Mouse (Mus musculus) CH12.LX (cell line): ENCODE measurements around the gene Gm17542. TPM values are rescaled to one million over a fixed set of nuclear protein-coding genes. Genes with fewer than 3 reads are reported as not detected.

ENCODE experiments used
- DNase-seq: peaks from one replicate; pipeline ENCODE4 v3.0.0-alpha.2; 2013; ENCODE audit errors: extremely low read depth
- H3K27ac ChIP-seq: 2 replicates; pipeline ENCODE4 v1.5.1; 2012; ENCODE audit warnings: low read depth, mild to moderate bottlenecking, control low read depth, moderate library complexity; ENCODE audit not compliant: insufficient read depth
- H3K27me3 ChIP-seq: replicated peaks from 2 replicates; pipeline ENCODE3; 2012; ENCODE audit warnings: inconsistent platforms
- H3K36me3 ChIP-seq, 2 experiments: replicated peaks in 1 of 2; 2 replicates each; pipeline versions ENCODE3 to v1.6.1; 2012; ENCODE audit warnings: inconsistent platforms in 1 of 2, low read length in 1 of 2, mild to moderate bottlenecking in 1 of 2, mixed read lengths in 1 of 2, moderate library complexity in 1 of 2; ENCODE audit not compliant: control insufficient read depth in 1 of 2, insufficient read depth in 1 of 2
- H3K4me1 ChIP-seq, 2 experiments: 2 replicates each; pipeline ENCODE4 v1.6.1; 2012; ENCODE audit warnings: inconsistent platforms in 1 of 2, moderate library complexity in 1 of 2; ENCODE audit not compliant: insufficient read depth in 2 of 2, control insufficient read depth in 1 of 2
- H3K4me2 ChIP-seq: 2 replicates; pipeline ENCODE4 v1.6.1; 2012; ENCODE audit warnings: low read depth, mild to moderate bottlenecking, control low read depth; ENCODE audit not compliant: poor library complexity, insufficient read depth, severe bottlenecking
- H3K4me3 ChIP-seq, 3 experiments: fragments of 150-350 bp in 1 of 3; sonication (generic) in 1 of 3; replicated peaks in 1 of 3; 2 replicates each; pipeline versions ENCODE3 to v1.5.1; 2011 to 2012; ENCODE audit warnings: low read depth in 2 of 3, low read length in 2 of 3, mild to moderate bottlenecking in 2 of 3, moderate library complexity in 2 of 3, control low read depth in 1 of 3, improper control_type of control experiment in 1 of 3, inconsistent platforms in 1 of 3, mixed read lengths in 1 of 3; ENCODE audit not compliant: poor library complexity in 1 of 3
- H3K79me2 ChIP-seq: replicated peaks from 2 replicates; pipeline ENCODE4 v1.6.1; 2012; ENCODE audit warnings: mild to moderate bottlenecking, moderate library complexity; ENCODE audit not compliant: control insufficient read depth, poor library complexity, insufficient read depth, severe bottlenecking; ENCODE audit errors: extremely low read depth
- H3K9ac ChIP-seq: 2 replicates; pipeline ENCODE4 v1.6.1; 2012; ENCODE audit warnings: low read depth, mild to moderate bottlenecking, control low read depth, moderate library complexity; ENCODE audit not compliant: insufficient read depth
- H3K9me3 ChIP-seq: replicated peaks from 2 replicates; pipeline ENCODE3; 2012; ENCODE audit warnings: low read length, inconsistent platforms, mixed read lengths
- CTCF ChIP-seq, 2 experiments: IDR thresholded peaks in 1 of 2; conservative IDR thresholded peaks in 1 of 2; 2 replicates each; pipeline ENCODE4 v1.5.1; 2011 to 2012; ENCODE audit warnings: low read depth in 2 of 2, low read length in 2 of 2, improper control_type of control experiment in 1 of 2, inconsistent platforms in 1 of 2, mild to moderate bottlenecking in 1 of 2, moderate library complexity in 1 of 2
- E2F4 ChIP-seq: IDR thresholded peaks from 2 replicates; pipeline ENCODE4 v1.6.1; 2011; ENCODE audit warnings: low read depth, low read length, improper control_type of control experiment; ENCODE audit not compliant: insufficient replicate concordance
- ELF1 ChIP-seq: IDR thresholded peaks from 2 replicates; pipeline ENCODE4 v1.6.1; 2014; ENCODE audit warnings: low read depth, mild to moderate bottlenecking, inconsistent platforms, low read length, improper control_type of control experiment
- ETS1 ChIP-seq: conservative IDR thresholded peaks from 2 replicates; pipeline ENCODE4 v1.6.1; 2012; ENCODE audit warnings: low read depth, mild to moderate bottlenecking, inconsistent platforms, low read length, improper control_type of control experiment, moderate library complexity
- HCFC1 ChIP-seq: IDR thresholded peaks from 2 replicates; pipeline ENCODE4 v1.6.1; 2012; ENCODE audit warnings: low read depth, mild to moderate bottlenecking, inconsistent platforms, low read length, improper control_type of control experiment
- KAT2A ChIP-seq: IDR thresholded peaks from 2 replicates; pipeline ENCODE4 v1.6.1; 2012; ENCODE audit warnings: low read length, improper control_type of control experiment, inconsistent platforms; ENCODE audit not compliant: insufficient replicate concordance
- MYC ChIP-seq: IDR thresholded peaks from 2 replicates; pipeline ENCODE4 v1.6.1; 2011; ENCODE audit warnings: low read depth, mild to moderate bottlenecking, improper control_type of control experiment, low read length
- NRF1 ChIP-seq: IDR thresholded peaks from 2 replicates; pipeline ENCODE4 v1.6.1; 2014; ENCODE audit warnings: low read depth, mild to moderate bottlenecking, inconsistent platforms, low read length, improper control_type of control experiment, moderate library complexity
- PAX5 ChIP-seq: IDR thresholded peaks from 2 replicates; pipeline ENCODE4 v1.6.1; 2012; ENCODE audit warnings: low read length, inconsistent platforms, mixed read lengths
- RCOR1 ChIP-seq: conservative IDR thresholded peaks from 2 replicates; pipeline ENCODE4 v1.6.1; 2012; ENCODE audit warnings: low read depth, mild to moderate bottlenecking, inconsistent platforms, low read length, improper control_type of control experiment
- TCF12 ChIP-seq: IDR thresholded peaks from 2 replicates; pipeline ENCODE4 v1.6.1; 2014; ENCODE audit warnings: low read depth, mild to moderate bottlenecking, inconsistent platforms, low read length, improper control_type of control experiment
- USF1 ChIP-seq: IDR thresholded peaks from 2 replicates; pipeline ENCODE4 v1.6.1; 2014; ENCODE audit warnings: low read depth, mild to moderate bottlenecking, inconsistent platforms, low read length, improper control_type of control experiment
- ZKSCAN1 ChIP-seq: IDR thresholded peaks from 2 replicates; pipeline ENCODE4 v1.6.1; 2012; ENCODE audit warnings: low read depth, inconsistent platforms, low read length, improper control_type of control experiment, borderline replicate concordance
- dilution Hi-C: fragments of 300-500 bp; cut with MboI; formaldehyde crosslinking; loops from 2 replicates; pipeline ENCODE4 v1.14.3; 2020; ENCODE audit warnings: low sequenced_read_pairs; ENCODE audit not compliant: extremely low pct_unique_long_range_greater_than_20kb, extremely low pct_ligation_motif_present
- in situ Hi-C: fragments of 300-500 bp; cut with MboI; formaldehyde crosslinking; loops from 3 replicates; pipeline ENCODE4 v1.14.3; 2019; ENCODE audit warnings: low sequenced_read_pairs, low pct_ligation_motif_present, low pct_unique_long_range_greater_than_20kb, mixed read lengths
- polyA plus RNA-seq: library from polyadenylated mRNA; unstranded; fragments of >175 nt; gene quantifications from 2 replicates; pipeline ENCODE4 v1.2.1, GENCODE M21; 2012; ENCODE audit warnings: low read depth; ENCODE audit not compliant: insufficient read length
- total RNA-seq, 2 experiments: library from RNA; depleted of rRNA; stranded (reverse); fragments of 300-350 nt in 1 of 2; fragments of >200 nt in 1 of 2; gene quantifications; 2 replicates each; pipeline ENCODE4 v1.2.3; 2012 to 2014

Gm17542 gene
- total and polyA plus RNA-seq, 3 experiments = not detected

- dilution Hi-C loops (no loop called here), in situ Hi-C loops (no loop called here)
- peaks cover 18% of the 10 kb centered on the region for H3K27me3 ChIP-seq
- no peak overlapping the region for H3K27ac ChIP-seq
- H3K79me2 ChIP-seq = no peaks in the 10 kb centered on the region
- TF ChIP-seq CTCF (conservative IDR thresholded peaks at IDR 0.05 in 1 of 2, IDR thresholded peaks at IDR 0.05 in 1 of 2; ENCODE audit: low read depth in 2 of 2, low read length in 2 of 2) = no peak
- no peak for TF ChIP-seq ETS1
- no peak for TF ChIP-seq E2F4
- no peak for TF ChIP-seq MYC
- TF ChIP-seq, all 38 proteins: peak for 0
- Histone ChIP-seq H3K9ac (no peak overlapping the region), H3K36me3 (no peaks in the 10 kb centered on the region), H3K4me3 (no peak overlapping the region), H3K4me1 (0 out of 4 replicates have a peak, but pooled peaks cover 0 to 2% of the 10 kb centered on the region in 2 experiments), H3K9me3 (peaks cover 2% of the 10 kb centered on the region), H3K4me2 (peak overlapping the region; percentile 47)
- no peak for DNase-seq
Observed at GRCm38 (mm10) chr10:58713855-58714788, 3.9 kb downstream of the Gm17542 start.

DNA sequence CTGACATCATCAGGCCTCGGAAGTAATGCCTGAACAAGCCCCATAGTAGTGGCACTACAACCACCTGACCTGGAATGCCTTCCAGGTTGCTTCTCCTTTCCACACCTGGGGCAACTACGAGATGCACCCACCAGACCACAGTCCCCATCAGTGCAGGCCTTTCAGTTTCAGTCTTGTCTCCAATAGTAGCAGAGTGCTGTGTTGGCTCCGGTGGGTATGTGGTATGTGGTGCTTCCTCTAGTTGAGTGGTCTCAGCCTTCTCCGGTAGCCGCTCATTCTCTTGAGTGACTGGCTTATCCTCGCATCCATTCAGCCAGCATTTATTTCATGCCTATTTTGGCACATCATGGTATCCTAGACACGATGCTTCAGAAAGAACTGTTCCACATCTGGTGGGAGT, 4.8 kb downstream of the Gm17542 start:
- dilution Hi-C loops (no loop called here), in situ Hi-C loops (no loop called here)
- Histone ChIP-seq H3K27ac (no peak overlapping the region), H3K9me3 (peaks cover 2% of the 10 kb centered on the region), H3K4me2 (peak overlapping the region; percentile 47; the same call in 1 of the 2 replicates), H3K9ac (no peak overlapping the region), H3K79me2 (no peaks in the 10 kb centered on the region), H3K4me3 (no peak overlapping the region), H3K4me1 (0 out of 4 replicates have a peak, but pooled peaks cover 0 to 2% of the 10 kb centered on the region in 2 experiments), H3K27me3 (peaks cover 20% of the 10 kb centered on the region), H3K36me3 (no peaks in the 10 kb centered on the region)
- no peak for TF ChIP-seq HCFC1
- TF ChIP-seq RCOR1 = no peak
- TF ChIP-seq PAX5 = no peak
- no peak for TF ChIP-seq ZKSCAN1
- no peak for TF ChIP-seq NRF1
- TF ChIP-seq TCF12 = no peak
- TF ChIP-seq ELF1 = no peak
- DNase-seq = no peak

- TF ChIP-seq KAT2A (no peak), RCOR1 (no peak), TCF12 (no peak), USF1 (no peak), E2F4 (no peak)
- no peak overlapping the region for H3K4me2 ChIP-seq
- no peak overlapping the region for H3K9ac ChIP-seq
- in situ Hi-C loops = no loop called here
- no peak overlapping the region for H3K4me3 ChIP-seq
- no peaks in the 10 kb centered on the region for H3K36me3 ChIP-seq
- 0 out of 4 replicates have a peak, but pooled peaks cover 0 to 2% of the 10 kb centered on the region in 2 experiments for H3K4me1 ChIP-seq
- H3K9me3 ChIP-seq = no peaks in the 10 kb centered on the region
- no peaks in the 10 kb centered on the region for H3K79me2 ChIP-seq
- peaks cover 23% of the 10 kb centered on the region for H3K27me3 ChIP-seq
- dilution Hi-C loops = no loop called here
- H3K27ac ChIP-seq = no peak overlapping the region
- no peak for DNase-seq
Observed at GRCm38 (mm10) chr10:58709021-58709420, 9.0 kb downstream of the Gm17542 start.
